ENCODE assay signal across 8 mouse cellular contexts in genomic region chr14:62836926-62837640, GRCm38 (mm10). TPM values are rescaled to one million over a fixed set of nuclear protein-coding genes. Genes with fewer than 3 reads are reported as not detected.
DNase-seq lines count a peak whose midpoint lies in the region; ATAC-seq lines count a peak whose summit lies in the region.

No protein-coding gene starts in this region.

- DNase-seq in NIH3T3 (ENCODE audit: low read depth): peak; percentile 98
- DNase-seq in cerebellum, postnatal 10 days: peak; percentile 99
- peak; percentile 97 to 98 for DNase-seq in frontal cortex, postnatal 10 days (ENCODE audit: low spot score in 2 of 2)
- peak; percentile 94 to 99 for DNase-seq in layer of hippocampus, postnatal 14 days (ENCODE audit: low spot score in 2 of 2)
- peak; percentile 98 for DNase-seq in lung, postnatal 14 days
- DNase-seq in retina, adult 2 months (ENCODE audit: low read depth, low spot score): peak; percentile 99
- DNase-seq in thymus, postnatal 4 days: peak; percentile 98

- H3K27me3 ChIP-seq in hindbrain, embryonic 12.5 days: no peaks in the 10 kb centered on the region

- peak overlapping the region; percentile 70; the same call in 1 of the 2 replicates for H3K27ac ChIP-seq in hindbrain, embryonic 12.5 days

- no peaks in the 10 kb centered on the region for H3K36me3 ChIP-seq in hindbrain, embryonic 12.5 days

- peak overlapping the region; percentile 86 for H3K4me3 ChIP-seq in hindbrain, embryonic 12.5 days

- no peaks in the 10 kb centered on the region for H3K9me3 ChIP-seq in hindbrain, embryonic 12.5 days (replicated peaks)

- WGBS in hindbrain, embryonic 12.5 days: under 1% methylated on average over 37 of the region's 37 CpGs

- peak; percentile 97 for ATAC-seq in hindbrain, embryonic 12.5 days (ENCODE audit: low FRiP score)

- H3K4me1 ChIP-seq in hindbrain, embryonic 12.5 days: peaks cover 17% of the 10 kb centered on the region

- H3K4me2 ChIP-seq in hindbrain, embryonic 12.5 days (replicated peaks): peak overlapping the region; percentile 57

- H3K9ac ChIP-seq in hindbrain, embryonic 12.5 days: peak overlapping the region; percentile 53; the same call in 1 of the 2 replicates

RNA-seq across cellular contexts. Expression of gene Wdfy2, which starts 0.4 kb away (rescaled TPM):
- polyA plus RNA-seq in hindbrain, embryonic 12.5 days (2016; fragmentation: Nextera tagmentation; extraction: Ambion mirVana): 14.2 and 15.0 TPM in 2 replicates
- total RNA-seq in layer of hippocampus, postnatal 14 days (2021): 10 to 100 TPM; 14.6 TPM

Comparison
In these comparisons a context has a peak if more than half of its experiments do, and no peak if none do; other contexts are left out.
1. Peak in every context shown above with its lines: DNase-seq, ATAC-seq, H3K4me3 ChIP-seq and H3K27ac ChIP-seq.